Mouse (Mus musculus) heart, adult 11 months (tissue): ENCODE data around the gene Epha1.
A peak's percentile ranks its signal among the peaks of the same experiment; 100 is the strongest.

Source experiments
- DNase-seq: peaks from one replicate; pipeline ENCODE4 v3.0.0; 2022

Epha1 gene

DNA sequence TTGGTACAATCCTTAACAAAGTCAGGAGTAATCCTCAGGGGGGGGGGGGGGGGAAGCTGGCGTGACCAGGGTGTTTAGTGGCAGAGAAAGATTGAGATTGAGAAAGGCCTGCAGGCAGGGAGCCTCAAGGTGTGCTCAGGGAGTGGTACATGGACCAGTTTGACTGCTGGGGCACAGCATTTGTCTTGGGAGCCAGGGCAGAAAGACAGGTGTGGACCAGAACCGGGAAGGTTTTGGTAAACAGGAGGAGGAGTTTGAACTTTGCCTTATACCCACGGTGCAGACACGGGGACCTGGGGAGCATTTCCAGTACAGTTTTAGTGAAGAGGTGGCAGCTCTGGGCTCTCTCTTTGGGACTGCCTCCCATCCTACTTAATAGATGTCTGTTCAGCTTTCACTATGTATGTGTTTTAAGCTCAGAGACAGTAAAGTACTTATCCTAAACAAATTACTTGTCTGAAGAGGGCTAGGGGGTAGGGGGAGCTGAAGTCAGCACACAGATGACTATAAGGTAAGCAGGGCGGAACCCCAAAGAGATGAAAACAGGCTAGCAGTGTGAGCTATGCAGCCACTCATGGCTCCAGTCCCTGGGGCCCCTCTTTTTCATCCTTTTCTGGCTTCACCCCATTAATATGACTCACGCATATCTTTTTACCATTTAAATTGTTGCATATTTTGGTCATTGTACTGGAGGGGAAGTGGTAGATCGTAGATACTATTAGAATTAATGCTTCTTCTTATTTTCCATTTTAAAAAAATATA lies 782 bp upstream of the Epha1 start:
- DNase-seq: peak; percentile 90

DNA sequence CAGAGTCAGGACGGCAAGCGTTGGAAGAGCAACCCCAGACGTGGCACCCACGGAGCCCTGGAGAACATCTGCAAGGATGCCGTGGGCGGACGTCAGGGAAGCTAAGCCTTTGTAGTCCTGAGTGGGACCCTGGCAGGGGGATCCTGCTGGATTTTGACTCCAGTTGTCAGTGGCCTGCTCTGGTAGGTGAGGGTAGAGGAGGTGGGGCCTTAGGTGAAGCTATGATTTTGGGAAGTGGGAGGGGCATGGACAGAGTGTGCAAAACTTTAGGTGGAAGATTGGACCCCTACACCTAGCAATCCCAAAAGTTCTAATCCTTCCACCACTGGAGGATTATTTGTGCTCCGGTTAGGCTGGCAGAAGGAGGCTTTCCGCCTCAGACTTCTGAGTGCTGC lies 650 bp downstream of the Epha1 start:
- DNase-seq: peak; percentile 90

DNA sequence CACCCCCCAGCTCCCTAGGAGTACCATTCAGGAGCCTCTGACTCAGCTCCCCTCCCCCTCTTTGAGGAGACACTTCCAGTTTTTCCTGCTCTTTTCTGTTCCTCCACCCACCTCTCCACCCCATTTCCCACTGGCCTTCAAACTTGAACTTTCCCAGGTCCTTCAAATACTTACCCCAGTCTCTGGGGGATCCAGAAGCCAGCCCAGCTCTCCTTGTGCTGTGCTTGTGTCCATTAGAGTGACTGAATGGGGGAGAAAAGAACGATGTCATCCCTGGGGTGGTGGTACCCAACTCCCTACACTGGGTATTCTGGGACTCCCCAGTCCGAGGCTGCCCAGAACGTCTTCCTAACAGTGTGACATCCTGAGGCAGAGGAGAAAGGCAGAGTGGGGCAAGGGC lies 1.1 kb downstream of the Epha1 start:
- DNase-seq: peak; percentile 94

DNA sequence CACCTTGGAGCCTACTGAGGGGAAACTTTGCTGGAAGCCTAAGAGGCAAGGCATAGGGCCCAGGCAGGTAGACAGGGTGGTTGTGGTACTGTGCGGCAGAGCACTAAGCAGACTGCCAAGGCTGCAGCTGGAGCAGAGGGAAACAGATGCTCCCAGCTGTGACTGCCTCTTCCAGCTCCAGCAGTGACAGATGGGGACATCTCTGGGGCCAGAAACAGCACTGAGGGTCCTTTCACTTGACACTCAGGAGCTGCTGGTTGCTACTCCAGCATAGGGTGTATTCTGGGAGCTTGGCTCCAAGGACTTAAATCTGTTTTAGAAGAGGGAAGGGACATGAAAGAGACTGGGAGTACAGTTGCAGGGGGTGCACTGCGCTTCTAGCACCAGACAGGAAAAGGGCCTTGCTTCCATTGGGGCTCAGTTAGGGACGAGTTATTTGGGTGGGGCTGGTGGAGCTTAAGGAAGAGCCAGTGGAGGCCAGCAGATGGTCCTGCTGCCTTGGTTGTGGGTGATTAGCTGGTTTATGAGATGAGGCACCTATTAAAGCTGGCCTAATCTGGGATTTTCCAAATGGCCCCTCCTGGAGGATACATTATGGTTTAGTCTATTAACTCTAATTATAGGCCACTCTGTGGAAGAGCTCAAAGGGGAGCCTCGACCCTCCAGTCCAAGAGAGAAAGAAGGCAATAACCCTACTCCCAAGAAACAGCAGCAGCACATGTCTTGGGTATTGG lies 2.3 kb downstream of the Epha1 start:
- peak; percentile 97 for DNase-seq

DNA sequence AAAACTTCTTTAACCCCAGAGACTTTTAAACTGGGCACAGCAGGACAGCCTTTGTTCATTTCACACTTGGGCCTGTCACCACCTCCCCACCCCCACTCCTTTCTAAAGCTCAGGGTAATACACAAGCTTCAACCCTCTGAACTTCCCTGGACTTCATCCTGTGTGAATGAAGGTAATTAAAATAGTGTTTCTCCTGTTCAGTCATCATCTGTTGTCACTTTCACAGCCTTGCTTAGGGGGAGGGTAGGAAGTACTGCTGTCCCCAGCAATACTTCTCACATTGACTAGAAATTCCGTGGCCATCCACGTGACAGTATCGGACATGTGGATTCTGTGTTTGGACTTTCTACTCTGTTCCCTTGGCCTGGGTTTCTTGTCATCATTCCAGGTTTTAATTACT lies 3.2 kb downstream of the Epha1 start:
- peak; percentile 93 for DNase-seq

DNA sequence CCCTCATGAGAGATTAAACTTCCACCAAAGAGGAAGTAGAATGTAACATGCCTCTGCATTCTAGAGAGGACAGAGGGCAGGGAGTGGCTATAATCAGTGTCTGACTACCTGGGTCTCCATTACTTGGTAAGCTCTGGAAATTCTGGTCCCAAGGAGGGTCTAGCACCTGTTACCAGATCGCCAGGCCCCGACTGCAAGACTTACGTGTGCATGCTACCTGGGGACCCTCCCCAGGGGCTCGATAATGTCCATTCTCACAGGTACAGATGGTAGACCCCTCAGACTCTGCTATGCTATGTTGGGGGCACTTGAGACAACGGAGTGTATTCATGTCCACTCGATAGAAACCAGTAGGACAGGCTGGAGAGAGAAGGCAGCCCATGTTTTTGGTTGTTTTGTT lies 7.9 kb downstream of the Epha1 start:
- DNase-seq: peak; percentile 90

DNA sequence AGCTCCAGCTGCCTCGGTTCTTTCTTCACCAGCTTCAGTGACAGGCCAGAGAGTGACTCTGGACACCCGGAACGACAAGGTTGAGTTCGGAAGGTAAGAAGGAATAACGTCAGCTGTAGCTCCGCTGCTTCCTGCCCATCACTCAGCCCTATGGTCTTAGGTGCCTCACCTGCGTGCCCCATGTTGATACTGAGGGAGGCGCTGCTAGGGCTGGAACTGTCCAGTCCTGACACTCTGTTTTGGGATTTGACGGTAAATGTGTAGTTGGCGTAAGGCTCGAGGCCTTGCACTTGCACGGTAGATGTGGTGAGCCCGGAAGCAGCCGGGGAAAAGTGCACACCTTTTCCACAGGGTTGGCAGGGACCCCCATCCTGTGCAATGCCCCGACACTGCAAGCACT lies 8.5 kb downstream of the Epha1 start:
- peak; percentile 89 for DNase-seq

DNA sequence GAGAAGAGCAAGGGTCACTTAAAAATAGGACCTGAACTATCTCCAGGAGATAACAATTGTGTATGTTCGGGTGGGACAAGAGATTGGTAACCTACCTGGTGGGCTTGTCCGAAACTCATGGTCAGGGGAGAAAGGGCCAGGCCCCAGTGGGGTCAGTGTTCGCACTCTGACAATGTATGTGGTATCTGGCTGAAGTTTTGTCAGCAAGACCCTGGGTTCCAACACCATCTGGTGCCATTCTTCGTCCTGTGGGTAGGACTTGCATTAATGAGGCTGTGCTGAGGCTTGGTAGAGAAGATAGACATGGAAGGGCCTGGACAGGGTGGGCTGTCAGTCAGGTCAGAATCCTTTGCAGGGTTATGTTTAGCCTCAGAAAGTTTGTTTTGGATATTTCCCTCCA lies 9.0 kb downstream of the Epha1 start:
- peak; percentile 86 for DNase-seq

DNA sequence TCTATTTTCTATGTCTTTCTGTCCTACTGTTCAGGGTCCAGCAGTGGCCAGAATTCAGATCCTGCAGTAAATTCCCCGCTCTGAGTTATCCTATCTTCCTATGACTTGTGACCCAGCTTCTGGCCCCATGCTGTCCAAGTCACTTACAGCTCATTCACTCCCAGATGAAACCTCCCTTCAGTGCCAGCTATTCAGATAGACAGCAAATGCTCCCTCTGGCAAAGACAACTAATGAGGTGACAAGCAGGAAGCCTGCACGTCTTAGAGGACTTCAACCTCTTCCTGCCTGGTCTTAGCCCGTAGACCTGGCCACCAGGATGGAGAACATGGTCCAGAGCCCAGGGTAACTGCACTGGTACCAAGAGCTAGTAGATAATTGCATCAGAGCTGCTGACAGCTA lies 10.1 kb downstream of the Epha1 start:
- peak; percentile 93 for DNase-seq

DNA sequence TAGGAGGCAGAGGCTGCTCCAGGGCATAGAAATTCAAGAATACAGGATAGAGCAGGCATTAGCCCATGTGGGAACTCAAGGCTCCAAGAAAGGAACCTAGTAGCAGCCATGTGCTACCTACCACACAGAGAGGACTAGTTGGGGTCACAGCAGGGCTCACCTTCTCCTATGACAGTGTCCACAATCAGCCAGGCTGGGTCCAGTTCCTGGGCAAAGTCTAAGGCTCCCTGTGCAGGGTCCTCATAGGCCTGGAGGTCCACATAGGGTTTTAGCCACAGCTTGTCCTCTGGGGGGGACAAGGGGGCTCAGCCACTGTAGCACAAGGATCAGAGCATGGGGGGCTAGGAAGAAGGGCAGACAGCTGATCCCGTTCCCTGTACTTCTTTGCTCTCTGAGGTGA lies 10.6 kb downstream of the Epha1 start:
- DNase-seq: peak; percentile 86

DNA sequence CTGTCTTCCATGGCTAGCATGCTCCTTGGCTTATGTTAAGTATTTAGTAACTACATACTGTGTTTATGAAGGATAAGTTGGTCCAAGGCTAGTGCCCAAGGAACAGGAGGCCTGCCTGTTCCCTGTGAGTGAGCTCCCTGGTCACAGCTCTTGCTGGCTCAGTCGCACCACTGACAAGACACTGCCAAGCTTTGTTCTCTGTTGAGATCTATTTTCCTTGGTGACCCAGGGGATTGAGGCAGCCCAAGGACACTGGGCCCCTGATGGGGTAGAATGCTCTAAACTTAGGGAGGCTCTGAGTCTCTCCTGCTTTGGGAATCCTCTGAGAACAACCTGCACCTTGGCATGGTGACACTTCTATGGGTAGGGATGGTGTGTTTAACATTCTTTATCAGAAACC lies 11.0 kb downstream of the Epha1 start:
- DNase-seq: peak; percentile 93

DNA sequence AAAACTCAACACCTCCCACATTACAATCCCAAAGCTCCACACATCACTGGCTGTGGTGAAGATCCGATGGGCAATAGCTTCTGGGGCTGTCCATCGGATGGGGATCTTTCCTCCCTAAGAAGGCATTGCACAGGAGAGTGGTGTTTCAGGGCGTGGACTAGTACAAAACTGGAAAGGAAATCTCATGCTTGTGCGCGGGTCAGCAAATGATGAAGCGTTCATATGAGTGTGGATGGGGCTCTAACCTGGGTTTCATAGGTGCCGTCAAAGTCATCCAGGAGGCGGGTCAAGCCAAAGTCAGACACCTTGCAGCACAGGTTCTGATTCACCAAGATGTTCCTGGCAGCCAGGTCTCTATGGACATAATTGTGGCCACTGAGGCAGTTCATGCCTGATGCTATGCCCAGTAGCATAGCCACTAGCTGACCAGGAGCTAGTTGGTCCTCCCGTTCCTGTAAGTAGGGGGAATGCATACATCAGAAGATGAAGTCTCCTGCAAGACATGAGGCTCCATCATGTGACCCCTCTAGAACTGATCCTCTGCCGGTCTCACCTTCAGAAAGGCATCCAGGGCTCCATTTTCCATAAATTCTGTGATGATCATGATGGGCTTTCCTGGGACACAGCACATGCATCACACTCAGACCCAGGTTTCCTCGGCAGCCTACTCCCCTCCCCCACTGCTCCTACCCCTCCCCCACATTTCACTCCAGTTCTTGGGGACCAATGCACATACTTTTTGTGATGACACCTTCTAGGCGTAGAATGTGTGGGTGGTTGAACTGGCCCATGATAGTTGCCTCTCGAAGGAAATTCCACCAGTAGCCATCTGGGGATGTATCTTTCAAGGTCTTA lies 11.8 kb downstream of the Epha1 start:
- peak; percentile 90 for DNase-seq

DNA sequence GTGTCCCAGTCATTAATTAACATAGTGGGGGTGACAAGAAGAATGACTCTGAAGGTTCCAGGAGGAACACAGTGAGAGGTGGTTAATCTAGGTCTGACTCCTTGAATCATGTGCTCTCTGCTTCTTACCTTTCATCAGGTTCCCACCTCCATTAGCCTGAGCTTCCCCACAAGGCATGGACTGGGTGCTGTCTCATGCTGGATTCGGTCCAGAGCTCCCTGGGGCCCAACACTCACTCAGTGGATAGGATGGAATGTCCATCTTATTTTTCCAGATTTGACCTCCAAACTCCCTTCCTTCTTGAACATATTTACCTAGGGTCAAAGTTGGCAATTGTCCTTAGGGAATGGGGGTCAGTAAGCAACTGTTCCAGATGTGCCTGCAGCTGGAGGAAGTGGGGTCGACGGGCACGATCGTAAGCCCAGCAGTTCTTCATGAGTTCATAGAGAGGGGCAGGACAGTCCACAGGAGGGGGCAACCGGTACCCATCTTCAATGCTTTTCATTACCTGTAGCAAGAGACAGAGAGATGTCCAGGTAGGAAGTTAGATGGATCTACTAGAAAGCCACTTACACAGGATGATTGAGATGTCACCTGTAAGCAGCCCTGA lies 12.7 kb downstream of the Epha1 start:
- peak; percentile 94 for DNase-seq

DNA sequence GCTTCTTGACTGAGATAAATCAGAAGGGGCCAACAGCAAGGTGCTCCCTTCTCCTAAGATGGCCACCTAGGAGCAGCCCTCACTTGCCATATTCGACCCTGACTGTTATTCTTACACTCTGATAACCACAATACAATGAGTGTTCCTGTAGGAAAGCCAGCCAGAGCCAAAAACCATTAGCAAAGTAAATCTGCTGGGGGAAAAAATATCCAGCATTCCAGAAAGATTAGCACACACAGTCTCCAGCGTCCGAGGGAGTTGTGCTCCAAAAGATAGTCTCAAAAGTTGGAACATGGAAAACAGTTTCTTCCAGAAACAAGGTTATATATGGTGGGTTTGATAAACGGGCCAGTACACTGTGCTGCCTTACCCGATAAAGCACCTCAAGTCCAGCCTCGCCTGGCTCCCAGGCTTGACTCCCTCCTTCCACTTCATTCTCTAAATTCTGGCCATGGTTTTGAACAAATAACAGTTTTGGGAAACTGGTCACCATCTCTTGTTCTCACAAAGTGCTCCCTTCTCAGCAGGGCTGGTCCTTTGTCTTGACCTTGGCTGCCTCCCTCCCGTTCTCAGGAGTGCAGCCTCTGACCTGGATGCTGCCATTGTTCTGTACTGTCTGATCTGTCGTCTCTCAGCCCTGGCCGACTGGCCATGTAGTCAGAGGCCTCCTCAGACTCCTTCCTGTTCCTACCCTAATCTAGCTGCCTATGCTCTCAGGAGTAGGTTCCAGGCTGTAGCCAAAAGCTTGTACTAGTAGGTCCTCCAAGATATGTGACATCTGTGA lies 13.5 kb downstream of the Epha1 start:
- DNase-seq: peak; percentile 97

DNA sequence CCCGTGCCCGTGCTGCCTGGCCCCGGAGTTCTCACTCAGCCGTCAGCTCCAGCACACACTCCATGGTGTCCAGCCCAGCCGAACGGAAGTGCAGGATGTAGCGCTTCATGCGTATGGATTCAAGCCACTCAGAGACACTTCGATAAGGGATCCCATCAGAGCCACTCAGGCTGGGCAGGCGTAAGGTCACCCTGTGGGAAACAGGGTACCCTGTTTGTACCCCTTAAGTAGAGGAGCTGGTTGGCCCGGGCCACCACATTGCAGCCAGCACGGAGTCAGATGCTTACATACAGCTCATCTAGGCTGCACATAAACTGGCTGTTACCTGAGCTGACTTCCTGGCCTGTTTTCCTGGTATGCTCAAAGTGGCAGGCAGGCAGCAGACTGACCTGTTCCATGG lies 14.2 kb downstream of the Epha1 start:
- peak; percentile 95 for DNase-seq

DNA sequence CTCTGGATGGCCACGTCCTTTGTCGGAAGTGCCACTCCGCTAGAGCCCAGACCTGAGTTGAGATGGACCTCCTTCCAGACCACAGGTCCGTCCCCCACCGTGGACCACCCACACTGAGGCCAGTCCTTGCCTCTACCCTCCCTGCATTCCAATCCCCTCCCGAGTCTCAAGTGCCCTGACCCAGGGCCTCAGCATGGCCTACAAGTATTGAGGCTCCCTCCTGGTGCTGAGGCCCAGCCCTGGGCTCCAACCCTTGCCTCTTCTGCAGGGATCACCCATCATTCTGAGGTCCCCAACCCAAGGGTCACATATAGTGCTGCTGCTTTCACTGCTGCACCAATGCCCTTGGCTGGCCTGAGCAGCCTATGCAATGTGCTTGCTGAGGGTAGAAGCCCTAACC lies 15.2 kb downstream of the Epha1 start:
- DNase-seq: peak; percentile 93

DNA sequence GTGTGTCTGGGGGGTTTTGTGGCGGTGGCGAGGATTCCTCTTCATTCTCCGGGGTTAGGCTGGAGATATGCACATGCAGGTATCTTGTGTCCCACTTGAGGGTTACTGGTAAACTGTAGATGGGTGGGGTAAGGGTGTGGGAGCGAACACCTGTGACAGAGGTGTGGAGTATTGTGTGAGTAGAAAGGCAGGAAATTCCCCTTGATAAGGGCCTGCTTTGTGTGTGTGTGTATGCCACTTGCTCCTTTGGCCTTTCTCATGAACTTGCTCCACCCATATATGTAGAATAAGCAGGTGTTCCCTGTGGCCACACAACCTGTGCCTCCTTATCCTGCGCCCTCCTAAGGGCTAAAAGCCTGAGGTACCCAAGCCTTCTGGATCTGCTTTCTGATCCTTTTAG lies 16.2 kb downstream of the Epha1 start:
- peak; percentile 86 for DNase-seq

DNA sequence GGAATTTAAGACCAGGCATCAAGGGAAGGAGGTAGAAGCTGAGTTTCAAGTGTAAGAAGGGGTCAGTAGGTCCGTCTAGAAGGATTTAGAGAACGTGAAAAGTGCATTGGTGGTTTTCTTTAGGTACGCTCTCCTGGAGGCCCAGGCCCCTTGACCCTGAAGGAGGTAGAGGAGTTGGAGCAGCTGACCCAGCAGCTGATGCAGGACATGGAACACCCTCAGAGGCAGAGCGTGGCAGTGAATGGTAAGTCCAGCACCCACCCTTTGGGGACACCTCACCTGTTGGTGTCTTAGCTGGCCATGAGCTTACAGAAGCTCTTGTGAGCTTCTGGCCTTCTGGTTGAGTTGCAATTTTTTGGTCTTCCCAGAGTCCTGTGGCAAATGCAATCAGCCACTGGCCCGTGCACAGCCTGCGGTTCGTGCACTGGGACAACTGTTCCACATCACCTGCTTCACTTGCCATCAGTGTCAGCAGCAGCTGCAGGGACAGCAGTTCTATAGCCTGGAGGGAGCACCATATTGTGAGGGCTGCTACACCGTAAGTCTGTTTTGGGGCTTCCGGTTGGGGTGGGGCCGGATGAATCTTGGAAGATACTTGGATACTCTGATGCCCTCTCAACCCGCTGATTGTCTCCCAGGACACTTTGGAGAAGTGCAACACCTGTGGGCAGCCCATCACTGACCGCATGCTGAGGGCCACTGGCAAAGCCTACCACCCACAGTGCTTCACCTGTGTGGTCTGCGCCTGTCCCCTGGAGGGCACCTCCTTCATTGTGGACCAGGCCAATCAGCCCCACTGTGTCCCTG lies 17.1 kb downstream of the Epha1 start:
- peak; percentile 91 for DNase-seq

DNA sequence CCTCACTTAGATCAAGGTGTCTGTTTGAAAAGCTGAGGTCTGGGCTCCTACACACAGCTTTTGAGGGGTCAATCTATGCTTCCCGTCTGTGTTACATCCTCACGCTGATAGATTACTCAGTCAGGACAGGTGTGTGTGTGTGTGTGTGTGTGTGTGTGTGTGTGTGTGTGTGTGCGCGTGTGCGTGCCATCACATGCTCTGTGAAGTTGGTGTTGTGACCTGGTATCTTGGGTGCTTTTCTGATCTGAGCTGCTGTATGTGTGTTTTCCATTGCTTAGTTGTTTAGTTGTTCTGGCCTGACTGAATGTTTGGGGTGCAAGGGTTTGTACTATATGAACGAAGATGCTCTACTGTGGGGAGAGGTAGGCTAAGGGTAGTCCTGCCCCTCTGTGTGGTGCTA lies 17.7 kb downstream of the Epha1 start:
- DNase-seq: peak; percentile 81

DNA sequence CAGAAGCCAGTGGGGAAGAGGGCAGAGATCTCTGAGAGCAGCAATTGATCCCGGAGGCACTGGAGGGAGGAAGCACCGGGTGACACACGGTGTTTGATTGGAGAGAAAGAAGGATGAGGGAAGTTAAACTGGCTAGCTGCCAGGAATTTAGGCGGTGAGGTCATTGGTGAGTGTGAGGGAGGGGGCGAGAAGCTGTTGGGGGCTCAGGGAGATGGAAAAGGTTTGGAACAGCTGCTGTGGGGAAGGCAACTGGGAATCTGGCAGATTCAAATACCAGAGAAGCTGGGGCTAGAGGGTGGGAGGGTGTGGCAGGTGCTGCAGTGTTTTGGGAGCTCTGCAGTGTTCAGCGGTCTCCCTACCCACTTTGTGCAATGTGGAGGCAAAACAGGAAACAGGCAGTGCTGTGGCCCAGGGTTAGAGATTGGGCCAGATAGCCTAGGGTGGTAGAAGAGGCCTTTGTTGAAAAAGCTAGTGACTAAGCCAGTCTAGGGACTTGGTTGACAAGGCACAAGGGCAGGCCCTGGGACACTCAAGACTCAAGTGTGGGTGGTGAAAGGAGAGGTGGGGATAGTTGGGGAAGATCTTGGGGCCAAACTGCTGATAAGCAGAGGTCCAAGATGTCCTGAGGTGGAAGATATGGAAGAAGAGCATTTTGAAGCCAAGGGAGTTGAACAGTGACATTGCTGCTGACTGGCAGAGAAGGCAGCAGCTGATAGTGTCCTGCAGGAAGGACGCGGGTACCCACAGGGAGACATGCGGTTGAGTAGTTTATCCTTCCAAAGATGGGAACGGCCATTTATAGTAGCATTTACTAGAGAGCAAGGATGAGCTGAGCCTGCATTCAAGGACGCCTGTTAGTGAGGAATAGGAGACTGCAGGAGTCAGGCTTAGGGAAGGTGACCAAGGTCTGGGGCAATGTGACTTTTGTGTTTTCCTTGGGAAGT lies 18.7 kb downstream of the Epha1 start:
- DNase-seq: peak; percentile 98
